Mouse (Mus musculus) spleen, adult 2 months (tissue): ENCODE data around the gene Tcta. TPM values are rescaled to one million over a fixed set of nuclear protein-coding genes. Genes with fewer than 3 reads are reported as not detected.

ENCODE experiments used
- DNase-seq, 2 experiments: peaks; one replicate each; pipeline versions ENCODE4 v3.0.0 to v3.0.0-alpha.2; 2012 to 2021; ENCODE audit warnings: low spot score in 2 of 2, low read depth in 1 of 2
- H3K27ac ChIP-seq: fragments of 200-500 bp; 2 replicates; pipeline ENCODE4 v1.5.1; 2012; ENCODE audit warnings: low read length, inconsistent platforms; ENCODE audit not compliant: insufficient read depth
- H3K27me3 ChIP-seq: fragments of 200-500 bp; 2 replicates; pipeline ENCODE4 v1.6.1; 2012; ENCODE audit warnings: mild to moderate bottlenecking, moderate library complexity, low read length, inconsistent platforms; ENCODE audit not compliant: control insufficient read depth, insufficient read depth
- H3K36me3 ChIP-seq: fragments of 200-500 bp; 2 replicates; pipeline ENCODE4 v1.6.1; 2012; ENCODE audit warnings: mild to moderate bottlenecking, low read length, inconsistent platforms; ENCODE audit not compliant: control insufficient read depth, insufficient read depth
- H3K4me1 ChIP-seq: fragments of 200-500 bp; 2 replicates; pipeline ENCODE4 v1.6.1; 2011; ENCODE audit warnings: inconsistent platforms; ENCODE audit not compliant: control insufficient read depth, insufficient read depth, insufficient read length
- H3K4me3 ChIP-seq: fragments of 200-500 bp; 2 replicates; pipeline ENCODE4 v1.5.1; 2011; ENCODE audit warnings: mild to moderate bottlenecking, inconsistent platforms; ENCODE audit not compliant: insufficient read depth, insufficient read length; ENCODE audit errors: extremely low read depth
- CTCF ChIP-seq: fragments of 200-500 bp; IDR thresholded peaks from 2 replicates; pipeline ENCODE4 v1.5.1; 2011; ENCODE audit warnings: mild to moderate bottlenecking, inconsistent platforms; ENCODE audit not compliant: insufficient read depth, insufficient read length, insufficient replicate concordance; ENCODE audit errors: extremely low read depth
- POLR2A ChIP-seq: fragments of 200-500 bp; IDR thresholded peaks from 2 replicates; pipeline ENCODE4 v1.6.1; 2011; ENCODE audit warnings: low read depth, low read length, inconsistent platforms
- WGBS: fragments of 180-500 bp; shearing (Covaris S2); methylation state at CpG from one replicate; pipeline ENCODE4 v1.1.7; 2018; 5-methylcytosine and 5-hydroxymethylcytosine counted together
- polyA plus RNA-seq: library from polyadenylated mRNA; depleted of rRNA; stranded (reverse); fragments of >200 nt; gene quantifications from 2 replicates; pipeline ENCODE4 v1.2.3, GENCODE M21; 2012; rRNA removed

Tcta gene
- polyA plus RNA-seq, result 17.9 and 19.7 TPM in 2 replicates

DNA sequence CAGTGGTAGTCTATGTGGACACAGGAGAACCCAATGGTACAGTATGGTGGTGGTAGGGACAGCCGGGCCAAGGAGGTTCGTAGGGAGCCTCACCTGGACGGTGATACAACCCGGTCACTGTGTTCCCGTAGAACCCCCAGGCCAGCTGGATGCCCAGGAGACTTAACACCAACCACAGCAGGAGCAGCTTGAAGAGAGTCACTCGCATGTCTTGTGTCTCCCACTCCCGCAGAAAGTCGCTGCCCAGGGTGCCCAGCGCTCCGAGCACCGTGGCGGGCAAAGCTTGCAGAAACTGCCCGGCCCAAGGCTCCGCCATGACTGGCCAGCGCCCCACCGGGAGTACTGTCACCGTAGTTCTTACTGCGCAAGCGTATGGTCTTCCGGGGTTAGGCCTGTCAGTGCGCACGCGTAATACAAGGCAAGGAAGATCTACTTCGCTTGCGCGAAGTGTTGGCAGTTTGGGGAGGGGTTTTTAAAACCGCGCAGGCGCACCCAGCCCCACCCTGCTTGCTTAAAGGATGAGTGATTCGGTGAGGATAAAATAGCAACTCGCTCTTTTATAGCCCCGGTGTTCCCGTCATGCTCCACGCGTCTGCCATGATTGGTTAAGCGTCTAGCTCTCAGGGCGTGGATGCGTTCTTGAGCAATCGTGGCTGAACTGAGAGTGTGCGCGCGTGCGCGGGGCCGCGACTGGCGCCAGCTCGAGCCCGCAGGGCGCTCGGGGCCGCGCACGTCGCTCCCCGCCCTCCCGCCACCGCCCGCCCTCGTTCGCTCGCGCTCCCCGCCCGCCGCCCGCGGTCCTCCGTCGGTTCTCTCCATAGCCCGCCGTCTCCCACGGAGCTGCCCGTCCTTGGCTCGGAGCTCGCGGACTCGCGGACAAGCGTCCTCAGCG is at the start of gene Tcta, which contains the start of gene Rhoa:
Gene Tcta, minus strand, starts transcription at position 532 of the 892 bp plus-strand sequence.
Gene Rhoa, plus strand, starts transcription at position 501 of the 892 bp plus-strand sequence.
- DNase-seq, result peak; percentile 97 to 100
- under 1% methylated on average over 81 of the region's 81 CpGs for WGBS
- H3K4me3 ChIP-seq, result peak within 1 kb of the TSS; percentile 93

DNA sequence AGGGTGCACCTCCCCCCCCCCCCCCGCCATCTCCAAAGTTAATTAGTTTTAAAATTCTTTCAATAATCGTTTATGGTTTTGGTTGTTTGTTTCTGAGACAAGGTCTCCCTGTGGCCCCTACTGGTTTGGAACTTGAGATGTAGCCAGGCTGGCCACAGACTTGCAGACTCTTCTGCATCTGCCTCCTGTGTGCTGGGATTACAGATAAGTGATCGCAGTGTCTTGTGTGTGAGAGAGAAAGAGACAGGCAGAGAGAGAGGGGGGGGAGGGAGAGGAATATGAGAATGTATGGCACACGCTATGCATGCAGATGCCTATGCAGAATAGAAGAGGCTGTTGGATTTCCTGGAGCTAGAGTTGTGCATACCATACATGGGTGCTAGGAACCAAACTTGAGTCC is 43.8 kb upstream of the Tcta start:
- Histone ChIP-seq H3K36me3 (peaks cover 32% of the 10 kb centered on the region), H3K27ac (no peak overlapping the region), H3K4me1 (peaks cover 3% of the 10 kb centered on the region), H3K4me3 (no peak overlapping the region), H3K27me3 (no peaks in the 10 kb centered on the region)
- DNase-seq, result no peak
- TF ChIP-seq POLR2A (no peak), CTCF (no peak)
- WGBS, result 77% methylated on average over 4 of the region's 4 CpGs

More for the DNA sequence above, at the start of gene Tcta, which contains the start of gene Rhoa:
- peak; percentile 93 for TF ChIP-seq POLR2A
- TF ChIP-seq CTCF, result no peak
- peaks cover 8% of the 10 kb centered on the region for H3K36me3 ChIP-seq
- no peaks in the 10 kb centered on the region for H3K27me3 ChIP-seq
- H3K27ac ChIP-seq, result peak within 1 kb of the TSS; percentile 100
- peaks cover 3% of the 10 kb centered on the region; the same call in 1 of the 2 replicates for H3K4me1 ChIP-seq

- Histone ChIP-seq H3K27me3 (no peaks in the 10 kb centered on the region), H3K4me1 (peaks cover 10% of the 10 kb centered on the region), H3K27ac (peak overlapping the region; percentile 98), H3K36me3 (peaks cover 24% of the 10 kb centered on the region), H3K4me3 (peak overlapping the region; percentile 100)
- under 1% methylated on average over 14 of the region's 14 CpGs for WGBS
- no peak for TF ChIP-seq POLR2A
- TF ChIP-seq CTCF, result no peak
- DNase-seq, result no peak
Measured at GRCm38 (mm10) chr9:108348290-108348680, 42.3 kb upstream of the Tcta start.

DNA sequence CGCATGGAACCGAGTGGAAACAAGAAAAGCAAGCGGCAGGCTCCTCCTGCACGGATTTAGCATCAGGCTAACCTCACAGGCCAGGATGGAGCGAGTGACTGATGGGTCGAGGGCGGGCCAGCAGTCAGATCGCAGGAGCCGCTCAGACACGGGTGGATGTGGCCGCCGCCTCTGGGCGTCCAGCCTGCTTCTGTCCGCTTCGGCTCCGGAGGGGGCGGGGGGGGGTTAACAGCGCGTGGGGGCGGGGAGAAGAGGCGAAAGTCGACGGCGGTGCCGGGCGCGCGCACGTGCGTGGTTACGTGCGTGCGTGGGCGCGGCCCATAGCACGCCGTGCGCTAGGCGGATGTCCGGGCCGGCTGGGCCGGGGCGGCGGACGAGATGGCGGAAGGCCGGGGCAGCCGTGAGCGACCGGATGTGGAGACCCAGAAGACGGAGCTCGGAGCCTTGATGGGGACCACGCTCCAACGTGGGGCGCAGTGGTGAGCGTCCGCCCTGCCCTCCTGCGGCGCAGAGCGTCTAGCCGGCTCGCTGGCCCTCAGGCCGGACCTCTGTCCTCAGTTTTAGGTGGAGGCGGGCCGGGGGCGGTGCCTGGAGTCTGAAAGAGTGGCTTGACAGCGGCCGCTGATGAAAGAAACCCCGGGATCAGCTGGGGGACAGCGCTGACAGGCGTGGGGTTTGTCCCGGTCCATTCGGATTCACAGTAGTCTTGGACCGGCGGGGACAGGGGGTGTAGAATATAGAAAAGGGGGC is 41.8 kb upstream of the Tcta start, which contains the start of gene Usp4:
Gene Usp4, plus strand, starts transcription at position 314 of the 750 bp plus-strand sequence.
- Histone ChIP-seq H3K4me3 (peak within 1 kb of the TSS; percentile 100), H3K36me3 (peaks cover 19% of the 10 kb centered on the region), H3K4me1 (peaks cover 15% of the 10 kb centered on the region), H3K27me3 (no peaks in the 10 kb centered on the region), H3K27ac (peak within 1 kb of the TSS; percentile 98)
- DNase-seq, result peak; percentile 74 to 84
- WGBS, result under 1% methylated on average over 73 of the region's 75 CpGs
- TF ChIP-seq POLR2A (peak; percentile 68), CTCF (no peak)

- Histone ChIP-seq H3K36me3 (peaks cover 13% of the 10 kb centered on the region), H3K27ac (peak overlapping the region; percentile 90), H3K27me3 (no peaks in the 10 kb centered on the region), H3K4me3 (peak overlapping the region; percentile 94), H3K4me1 (peaks cover 17% of the 10 kb centered on the region)
- TF ChIP-seq POLR2A, result no peak
- 2% methylated on average over 11 of the region's 11 CpGs for WGBS
- no peak for DNase-seq
Measured at GRCm38 (mm10) chr9:108347024-108347423, 41.1 kb upstream of the Tcta start.

DNA sequence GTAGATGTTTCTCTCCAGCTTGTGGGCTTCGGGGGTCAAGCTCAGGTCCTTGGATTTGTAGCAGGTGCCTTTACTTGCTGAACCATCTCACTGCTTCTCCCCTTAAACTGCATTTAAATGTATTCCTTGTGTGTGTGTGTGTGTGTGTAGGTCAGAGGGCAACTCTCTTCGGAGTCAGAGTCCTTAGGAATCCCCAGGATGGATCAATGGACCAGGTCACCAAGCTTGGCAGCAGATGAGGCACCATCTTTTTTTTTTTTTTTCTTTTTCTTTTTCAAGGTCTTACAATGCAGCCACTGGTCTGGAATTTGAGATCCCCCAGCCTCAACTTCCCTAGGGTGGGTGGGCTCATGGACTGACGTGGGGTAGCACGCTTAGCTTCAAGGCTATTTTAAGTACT is 38.5 kb upstream of the Tcta start:
- no peak overlapping the region for H3K27ac ChIP-seq
- no peak for DNase-seq
- no peak for TF ChIP-seq CTCF
- no peak for TF ChIP-seq POLR2A
- no peaks in the 10 kb centered on the region for H3K27me3 ChIP-seq
- H3K36me3 ChIP-seq, result peaks cover 4% of the 10 kb centered on the region
- H3K4me1 ChIP-seq, result peaks cover 26% of the 10 kb centered on the region
- WGBS, result 87% methylated on average over 4 of the region's 4 CpGs
- H3K4me3 ChIP-seq, result no peak overlapping the region
